Mouse (Mus musculus): ENCODE results near the gene Kansl1l. TPM values are rescaled to one million over a fixed set of nuclear protein-coding genes. Genes with fewer than 3 reads are reported as not detected.

Kansl1l gene
- polyA plus RNA-seq, 1 experiment from 2014 or later, result 17.9 TPM

GRCm38 (mm10) chr1:66677928-66678327 lies 139.4 kb downstream of the Kansl1l start:
- 79% methylated on average over 14 of the region's 14 CpGs for WGBS
- no peak overlapping the region for H3K4me3 ChIP-seq (replicated peaks; ENCODE audit: low read depth, low read length)
- no peaks in the 10 kb centered on the region for H3K36me3 ChIP-seq (ENCODE audit: insufficient read depth, low read length)
- no peaks in the 10 kb centered on the region for H3K9me3 ChIP-seq (replicated peaks; ENCODE audit: low read length)
- DNase-seq (ENCODE audit: low spot score) (no peak), ATAC-seq (replicated peaks; ENCODE audit: low FRiP score, low read depth) (no peak)
- H3K27ac ChIP-seq, result no peak overlapping the region
- no peak overlapping the region for H3K4me2 ChIP-seq (ENCODE audit: low read length)
- no peak overlapping the region for H3K9ac ChIP-seq (ENCODE audit: low read depth, low read length)
- no peaks in the 10 kb centered on the region for H3K4me1 ChIP-seq (replicated peaks; ENCODE audit: insufficient read depth, low read length)
- H3K27me3 ChIP-seq (ENCODE audit: insufficient read depth, low read length), result no peaks in the 10 kb centered on the region
- TF ChIP-seq CTCF (IDR thresholded peaks at IDR 0.05; ENCODE audit: low read depth), result no peak

GRCm38 (mm10) chr1:66672812-66673211 lies 144.6 kb downstream of the Kansl1l start:
- Histone ChIP-seq H3K27ac (no peak overlapping the region), H3K4me2 (ENCODE audit: low read length) (no peak overlapping the region), H3K36me3 (ENCODE audit: insufficient read depth, low read length) (no peaks in the 10 kb centered on the region), H3K4me3 (replicated peaks; ENCODE audit: low read depth, low read length) (no peak overlapping the region), H3K9me3 (replicated peaks; ENCODE audit: low read length) (no peaks in the 10 kb centered on the region), H3K4me1 (replicated peaks; ENCODE audit: insufficient read depth, low read length) (no peaks in the 10 kb centered on the region), H3K27me3 (ENCODE audit: insufficient read depth, low read length) (no peaks in the 10 kb centered on the region), H3K9ac (ENCODE audit: low read depth, low read length) (no peak overlapping the region)
- TF ChIP-seq CTCF (IDR thresholded peaks at IDR 0.05; ENCODE audit: low read depth), result no peak
- DNase-seq (ENCODE audit: low spot score) (no peak), ATAC-seq (replicated peaks; ENCODE audit: low FRiP score, low read depth) (no peak)
- 89% methylated on average over 7 of the region's 7 CpGs for WGBS

- DNase-seq (ENCODE audit: low spot score), result no peak
- no peak overlapping the region for H3K4me3 ChIP-seq (replicated peaks; ENCODE audit: low read depth, low read length)
- H3K27me3 ChIP-seq (ENCODE audit: insufficient read depth, low read length), result no peaks in the 10 kb centered on the region
- no peaks in the 10 kb centered on the region for H3K4me1 ChIP-seq (replicated peaks; ENCODE audit: insufficient read depth, low read length)
- TF ChIP-seq CTCF (IDR thresholded peaks at IDR 0.05; ENCODE audit: low read depth), result no peak
- H3K27ac ChIP-seq, result no peak overlapping the region
- no peaks in the 10 kb centered on the region for H3K9me3 ChIP-seq (replicated peaks; ENCODE audit: low read length)
- H3K4me2 ChIP-seq (ENCODE audit: low read length), result no peak overlapping the region
- no peaks in the 10 kb centered on the region for H3K36me3 ChIP-seq (ENCODE audit: insufficient read depth, low read length)
- 77% methylated on average over 7 of the region's 7 CpGs for WGBS
- H3K9ac ChIP-seq (ENCODE audit: low read depth, low read length), result no peak overlapping the region
- no peak for ATAC-seq (replicated peaks; ENCODE audit: low FRiP score, low read depth)
These were observed 145.9 kb downstream of the Kansl1l start for GRCm38 (mm10) chr1:66671475-66671874.

Other genes with a start within 250 kb of the Kansl1l start
- 38.7 and 42.3 TPM in 2 replicates for gene Rpe, start 116.7 kb downstream of the Kansl1l start, polyA plus RNA-seq (2015; fragmentation: Nextera tagmentation; extraction: Ambion mirVana)
- 254 and 281 TPM in 2 replicates for gene Acadl, start 45.7 kb upstream of the Kansl1l start, polyA plus RNA-seq (2015; fragmentation: Nextera tagmentation; extraction: Ambion mirVana)
- gene Myl1, start 127.8 kb upstream of the Kansl1l start, polyA plus RNA-seq (2015; fragmentation: Nextera tagmentation; extraction: Ambion mirVana), result 0.93 and 1.0 TPM in 2 replicates
- 79.0 and 92.1 TPM in 2 replicates for gene Lancl1, start 221.3 kb upstream of the Kansl1l start, polyA plus RNA-seq (2015; fragmentation: Nextera tagmentation; extraction: Ambion mirVana)

Measured in kidney, postnatal 0 days (tissue).